Mouse (Mus musculus): ENCODE measurements at regions not wholly inside any gene's neighbourhood (a gene's known extent, or its start where the extent isn't known, plus 50 kb on each side); places are given as distances from the start of the nearest gene placed in this dataset.
"Not testable (repeated sequence)": the region's sequence is repeated elsewhere in the genome, so short reads cannot be mapped to it uniquely, and the experiment has no call there.

DNA sequence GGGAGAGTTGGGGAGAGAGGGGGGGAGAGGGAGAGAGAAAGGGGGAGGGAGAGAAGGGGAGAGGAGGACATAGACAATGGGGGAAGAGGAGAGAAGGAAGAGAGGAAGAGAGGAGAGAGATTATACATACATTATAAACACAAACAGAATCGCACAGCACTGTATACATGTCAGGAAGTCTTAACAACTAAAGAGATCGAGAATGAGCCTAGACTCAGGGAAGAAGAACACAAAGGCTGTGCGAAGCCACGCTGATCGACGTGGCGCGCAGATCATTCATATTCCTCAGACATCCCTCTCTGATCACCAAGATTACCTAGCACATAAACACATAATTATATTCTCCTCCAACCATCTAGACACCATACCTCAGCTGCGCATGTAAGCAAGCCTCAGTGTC lies 79.1 kb upstream of the Adgrl2 start:
- H3K27me3 ChIP-seq (replicated peaks; ENCODE audit: insufficient read depth, low read length), result no peaks in the 10 kb centered on the region
- H3K9ac ChIP-seq (replicated peaks; ENCODE audit: low read depth), result no peak overlapping the region
- no peak overlapping the region for H3K4me2 ChIP-seq (replicated peaks; ENCODE audit: low read depth, low read length)
- no peak for DNase-seq (ENCODE audit: low spot score)
- H3K4me1 ChIP-seq (ENCODE audit: insufficient read depth, low read depth, low read length), result no peaks in the 10 kb centered on the region
- no peak for ATAC-seq
- no peak for TF ChIP-seq EP300 (IDR thresholded peaks at IDR 0.05)
- TF ChIP-seq CTCF (IDR thresholded peaks at IDR 0.05), result no peak
- H3K9me3 ChIP-seq (ENCODE audit: low read length), result no peaks in the 10 kb centered on the region
- no peak overlapping the region for H3K27ac ChIP-seq (ENCODE audit: low read length)
- H3K4me3 ChIP-seq (ENCODE audit: low read depth, low read length), result no peak overlapping the region
- 61% methylated on average over 9 of the region's 9 CpGs for WGBS
- no peaks in the 10 kb centered on the region for H3K36me3 ChIP-seq (ENCODE audit: insufficient read depth, low read length)

DNA sequence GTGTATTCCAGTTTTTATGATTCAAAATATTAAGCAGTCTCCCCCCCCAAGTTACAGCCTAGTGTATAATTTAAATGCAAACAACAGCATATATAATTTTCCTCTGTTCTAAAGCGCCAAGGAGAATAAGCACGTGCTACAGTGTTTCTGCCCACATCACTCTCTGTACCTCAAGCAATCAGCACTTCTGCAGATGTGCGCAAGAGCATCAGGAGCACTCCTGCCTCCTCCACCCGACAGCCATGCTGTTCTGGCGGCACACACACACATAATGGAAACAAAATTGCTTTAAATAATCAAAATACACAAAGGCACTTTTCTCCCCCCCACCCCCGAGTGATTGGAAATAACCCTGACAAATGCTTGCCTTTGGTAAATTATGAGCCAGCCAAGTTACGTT lies 78.5 kb upstream of the Adgrl2 start:
- Histone ChIP-seq H3K4me3 (ENCODE audit: low read depth, low read length) (no peak overlapping the region), H3K27ac (ENCODE audit: low read length) (no peak overlapping the region), H3K27me3 (replicated peaks; ENCODE audit: insufficient read depth, low read length) (no peaks in the 10 kb centered on the region), H3K9ac (replicated peaks; ENCODE audit: low read depth) (no peak overlapping the region), H3K9me3 (ENCODE audit: low read length) (no peaks in the 10 kb centered on the region), H3K4me1 (ENCODE audit: insufficient read depth, low read depth, low read length) (no peaks in the 10 kb centered on the region), H3K36me3 (ENCODE audit: insufficient read depth, low read length) (no peaks in the 10 kb centered on the region), H3K4me2 (replicated peaks; ENCODE audit: low read depth, low read length) (no peak overlapping the region)
- DNase-seq (ENCODE audit: low spot score), result no peak
- no peak for ATAC-seq
- WGBS, result 73% methylated on average over 7 of the region's 7 CpGs
- TF ChIP-seq EP300 (IDR thresholded peaks at IDR 0.05) (no peak), CTCF (IDR thresholded peaks at IDR 0.05) (no peak)

DNA sequence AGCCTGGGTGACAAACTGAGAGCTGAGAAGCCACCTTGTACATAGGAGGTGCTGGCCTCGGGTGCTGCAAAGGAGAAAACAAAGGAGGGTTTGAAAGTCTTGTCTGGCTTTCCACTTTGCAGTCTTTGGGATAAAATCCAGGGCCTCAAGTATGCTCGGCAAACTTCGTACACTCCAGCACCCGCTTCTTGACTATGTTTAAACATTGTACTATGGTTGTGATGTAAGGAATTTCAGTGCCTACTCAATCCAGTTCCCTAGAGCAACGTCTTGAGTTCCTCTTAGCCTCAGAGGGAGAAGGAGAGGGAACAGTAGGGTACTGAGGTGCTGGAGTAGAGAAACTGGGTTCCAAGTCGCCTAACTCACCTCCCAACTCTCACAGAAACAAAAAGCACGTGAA lies 77.4 kb upstream of the Adgrl2 start:
- no peak overlapping the region for H3K27ac ChIP-seq (ENCODE audit: low read length)
- WGBS, result 45% methylated on average over 7 of the region's 7 CpGs
- no peak for TF ChIP-seq EP300 (IDR thresholded peaks at IDR 0.05)
- TF ChIP-seq CTCF (IDR thresholded peaks at IDR 0.05), result no peak
- ATAC-seq (peak; percentile 72), DNase-seq (ENCODE audit: low spot score) (peak; percentile 49)
- no peaks in the 10 kb centered on the region for H3K27me3 ChIP-seq (replicated peaks; ENCODE audit: insufficient read depth, low read length)
- H3K4me2 ChIP-seq (replicated peaks; ENCODE audit: low read depth, low read length), result no peak overlapping the region
- H3K9me3 ChIP-seq (ENCODE audit: low read length), result no peaks in the 10 kb centered on the region
- H3K4me3 ChIP-seq (ENCODE audit: low read depth, low read length), result no peak overlapping the region
- no peaks in the 10 kb centered on the region for H3K4me1 ChIP-seq (ENCODE audit: insufficient read depth, low read depth, low read length)
- no peak overlapping the region for H3K9ac ChIP-seq (replicated peaks; ENCODE audit: low read depth)
- no peaks in the 10 kb centered on the region for H3K36me3 ChIP-seq (ENCODE audit: insufficient read depth, low read length)

DNA sequence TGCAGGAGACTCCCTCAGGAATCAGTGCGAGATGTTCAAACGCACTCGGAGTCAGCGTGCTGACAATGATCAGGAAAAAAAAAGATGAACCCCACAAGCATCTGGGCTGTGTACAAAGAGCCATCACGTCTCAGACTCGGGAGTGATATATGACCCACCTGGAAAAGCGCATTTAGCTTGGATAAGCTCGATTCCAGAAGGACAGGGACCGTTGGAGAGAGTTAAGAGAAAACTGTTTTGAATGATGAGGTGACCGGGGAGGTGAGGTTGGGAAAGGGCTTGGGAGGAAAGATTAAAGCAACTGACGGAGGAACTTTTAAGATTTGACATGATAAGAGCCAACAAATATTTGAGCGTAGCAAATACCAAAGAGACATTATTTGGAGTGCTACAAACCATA lies 64.7 kb upstream of the Adgrl2 start:
- Histone ChIP-seq H3K36me3 (ENCODE audit: insufficient read depth, low read length) (no peaks in the 10 kb centered on the region), H3K27ac (ENCODE audit: low read length) (no peak overlapping the region), H3K4me1 (ENCODE audit: insufficient read depth, low read depth, low read length) (no peaks in the 10 kb centered on the region), H3K9me3 (ENCODE audit: low read length) (no peaks in the 10 kb centered on the region), H3K4me2 (replicated peaks; ENCODE audit: low read depth, low read length) (no peak overlapping the region), H3K4me3 (ENCODE audit: low read depth, low read length) (no peak overlapping the region), H3K27me3 (replicated peaks; ENCODE audit: insufficient read depth, low read length) (no peaks in the 10 kb centered on the region), H3K9ac (replicated peaks; ENCODE audit: low read depth) (no peak overlapping the region)
- ATAC-seq (no peak), DNase-seq (ENCODE audit: low spot score) (no peak)
- 31% methylated on average over 12 of the region's 12 CpGs for WGBS
- TF ChIP-seq EP300 (IDR thresholded peaks at IDR 0.05), result no peak
- TF ChIP-seq CTCF (IDR thresholded peaks at IDR 0.05), result no peak

DNA sequence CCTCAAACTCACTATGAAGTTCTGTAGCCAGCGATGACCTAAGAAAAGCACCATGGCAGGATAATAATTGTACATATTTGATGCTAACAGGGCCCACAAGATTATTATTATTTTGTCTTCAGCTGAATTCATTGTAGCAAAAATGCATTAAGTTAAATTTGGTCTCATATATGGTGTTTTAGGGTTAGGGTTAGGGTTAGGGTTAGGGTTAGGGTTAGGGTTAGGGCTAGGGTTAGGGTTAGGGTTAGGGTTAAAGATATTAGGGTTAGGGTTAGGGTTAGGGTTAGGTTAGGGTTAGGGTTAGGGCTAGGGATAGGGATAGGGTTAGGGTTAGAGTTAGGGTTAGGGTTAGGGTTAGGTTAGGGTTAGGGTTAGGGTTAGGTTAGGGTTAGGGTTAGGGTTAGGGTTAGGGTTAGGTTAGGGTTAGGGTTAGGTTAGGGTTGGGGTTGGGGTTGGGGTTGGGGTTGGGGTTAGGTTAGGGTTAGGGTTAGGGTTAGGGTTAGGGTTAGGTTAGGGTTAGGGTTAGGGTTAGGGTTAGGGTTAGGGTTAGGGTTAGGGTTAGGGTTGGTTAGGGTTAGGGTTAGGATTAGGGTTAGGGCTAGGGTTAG lies 62.0 kb upstream of the Adgrl2 start:
- H3K27me3 ChIP-seq (replicated peaks; ENCODE audit: insufficient read depth, low read length); H3K4me3 ChIP-seq (ENCODE audit: low read depth, low read length); ATAC-seq; H3K9ac ChIP-seq (replicated peaks; ENCODE audit: low read depth); H3K27ac ChIP-seq (ENCODE audit: low read length); DNase-seq (ENCODE audit: low spot score); H3K9me3 ChIP-seq (ENCODE audit: low read length); H3K4me2 ChIP-seq (replicated peaks; ENCODE audit: low read depth, low read length); H3K36me3 ChIP-seq (ENCODE audit: insufficient read depth, low read length); H3K4me1 ChIP-seq (ENCODE audit: insufficient read depth, low read depth, low read length): not testable (repeated sequence)
- 91% methylated on average over 1 of the region's 1 CpGs for WGBS

DNA sequence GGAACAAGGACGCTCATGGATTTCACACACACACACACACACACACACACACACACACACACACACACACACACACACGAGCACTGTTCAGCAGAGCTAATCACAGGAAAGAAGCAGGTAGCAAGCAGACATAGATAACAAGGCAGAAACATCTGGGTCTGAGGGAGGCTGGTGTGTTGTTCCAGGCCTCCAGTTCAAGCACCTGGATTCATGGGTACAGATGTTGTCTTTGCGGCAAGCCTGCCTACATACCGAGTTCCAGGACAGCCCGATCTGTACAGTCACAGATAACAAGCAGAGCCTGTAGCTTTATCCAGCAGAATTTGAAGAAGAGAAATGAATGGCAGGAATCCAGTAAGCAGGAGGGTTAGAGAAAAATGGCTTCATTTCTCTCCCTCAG lies 55.0 kb upstream of the Adgrl2 start:
- H3K9ac ChIP-seq (replicated peaks; ENCODE audit: low read depth), result no peak overlapping the region
- H3K36me3 ChIP-seq (ENCODE audit: insufficient read depth, low read length), result no peaks in the 10 kb centered on the region
- no peak overlapping the region for H3K4me3 ChIP-seq (ENCODE audit: low read depth, low read length)
- no peak overlapping the region for H3K4me2 ChIP-seq (replicated peaks; ENCODE audit: low read depth, low read length)
- 84% methylated on average over 5 of the region's 5 CpGs for WGBS
- ATAC-seq (no peak), DNase-seq (ENCODE audit: low spot score) (no peak)
- H3K27ac ChIP-seq (ENCODE audit: low read length), result no peak overlapping the region
- no peaks in the 10 kb centered on the region for H3K27me3 ChIP-seq (replicated peaks; ENCODE audit: insufficient read depth, low read length)
- TF ChIP-seq EP300 (IDR thresholded peaks at IDR 0.05), result no peak
- TF ChIP-seq CTCF (IDR thresholded peaks at IDR 0.05), result no peak
- H3K4me1 ChIP-seq (ENCODE audit: insufficient read depth, low read depth, low read length), result no peaks in the 10 kb centered on the region; the same call in 1 of the 2 replicates
- H3K9me3 ChIP-seq (ENCODE audit: low read length), result no peaks in the 10 kb centered on the region

DNA sequence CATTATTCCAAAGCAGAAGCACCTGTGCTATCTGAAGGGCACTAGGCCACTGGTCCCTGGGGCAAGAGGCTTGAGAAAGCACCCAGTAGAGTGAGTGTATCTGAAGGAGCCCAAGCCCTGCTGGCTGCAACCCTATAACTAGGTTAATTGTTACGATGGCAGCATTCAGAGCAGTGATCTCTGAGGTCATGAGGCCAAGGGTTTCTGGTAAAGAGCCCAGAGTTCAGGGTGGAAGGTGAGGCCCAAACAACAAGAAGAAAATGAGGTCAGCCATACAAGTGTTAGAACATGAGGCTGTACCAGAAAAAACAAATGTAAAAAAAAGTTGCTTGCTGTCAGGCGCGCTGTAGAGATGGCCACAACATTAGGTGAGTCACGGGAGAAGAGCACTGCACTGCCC lies 53.5 kb upstream of the Adgrl2 start:
- no peak overlapping the region for H3K9ac ChIP-seq (replicated peaks; ENCODE audit: low read depth)
- no peak for ATAC-seq
- no peak overlapping the region for H3K4me3 ChIP-seq (ENCODE audit: low read depth, low read length)

More for the DNA sequence above, 53.5 kb upstream of the Adgrl2 start:
- H3K4me2 ChIP-seq (replicated peaks; ENCODE audit: low read depth, low read length), result no peak overlapping the region
- no peaks in the 10 kb centered on the region; the same call in 1 of the 2 replicates for H3K4me1 ChIP-seq (ENCODE audit: insufficient read depth, low read depth, low read length)
- TF ChIP-seq CTCF (IDR thresholded peaks at IDR 0.05), result no peak
- TF ChIP-seq EP300 (IDR thresholded peaks at IDR 0.05), result no peak
- no peak for DNase-seq (ENCODE audit: low spot score)
- H3K36me3 ChIP-seq (ENCODE audit: insufficient read depth, low read length), result no peaks in the 10 kb centered on the region
- H3K27ac ChIP-seq (ENCODE audit: low read length), result no peak overlapping the region
- no peaks in the 10 kb centered on the region for H3K9me3 ChIP-seq (ENCODE audit: low read length)
- no peaks in the 10 kb centered on the region for H3K27me3 ChIP-seq (replicated peaks; ENCODE audit: insufficient read depth, low read length)
- WGBS, result 91% methylated on average over 4 of the region's 4 CpGs

Data from lung, postnatal 0 days (tissue).